Mouse (Mus musculus): ENCODE results near the gene Epha6.
"Not testable (repeated sequence)": the region's sequence is repeated elsewhere in the genome, so short reads cannot be mapped to it uniquely, and the experiment has no call there.

Gene Epha6

DNA sequence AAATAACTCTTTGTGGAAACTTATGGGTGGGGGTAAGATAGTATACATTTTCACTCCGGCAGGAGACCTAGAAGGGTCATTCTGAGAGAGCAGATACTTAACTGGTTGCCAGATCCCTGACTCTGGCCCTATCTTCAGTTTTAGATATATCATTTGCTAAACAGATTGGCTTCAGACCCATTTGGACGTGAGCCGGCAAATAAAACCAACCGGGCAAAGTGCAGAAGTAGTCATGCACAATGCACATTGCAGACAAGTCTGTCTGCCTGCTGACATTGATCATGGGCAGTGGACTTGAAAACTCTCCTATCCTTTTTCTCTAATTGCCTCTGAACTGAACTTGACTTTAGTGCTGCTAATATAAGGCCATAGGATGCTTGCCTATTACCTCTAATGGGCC lies 681.6 kb downstream of the Epha6 start:
- no peak for DNase-seq (ENCODE audit: low spot score)

DNA sequence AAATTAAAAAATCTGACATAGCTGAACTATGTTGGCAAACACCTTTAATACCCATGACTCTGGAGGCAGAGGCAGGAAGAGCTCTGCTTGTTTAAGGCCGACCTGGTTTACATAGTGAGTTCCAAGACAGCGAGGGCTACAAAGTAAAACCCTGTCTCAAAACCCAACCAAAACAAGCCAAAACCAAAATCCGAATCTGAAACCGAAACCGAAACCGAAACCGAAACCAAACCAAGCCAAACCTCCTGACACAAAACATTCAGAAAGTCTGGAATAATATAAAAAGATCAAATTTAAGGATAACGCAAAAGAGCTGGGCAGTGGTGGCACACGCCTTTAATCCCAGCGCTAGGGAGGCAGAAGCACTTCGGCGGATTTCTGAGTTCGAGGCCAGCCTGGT lies 725.3 kb downstream of the Epha6 start:
- DNase-seq (ENCODE audit: low spot score) = no peak

- DNase-seq (ENCODE audit: low spot score) = no peak
Measured at GRCm38 (mm10) chr16:59871792-59872191, 733.5 kb downstream of the Epha6 start.

- DNase-seq (ENCODE audit: low spot score) = no peak
Measured at GRCm38 (mm10) chr16:59854160-59854717, 751.1 kb downstream of the Epha6 start.

- no peak for DNase-seq (ENCODE audit: low spot score)
Measured at GRCm38 (mm10) chr16:59852689-59853088, 752.6 kb downstream of the Epha6 start.

DNA sequence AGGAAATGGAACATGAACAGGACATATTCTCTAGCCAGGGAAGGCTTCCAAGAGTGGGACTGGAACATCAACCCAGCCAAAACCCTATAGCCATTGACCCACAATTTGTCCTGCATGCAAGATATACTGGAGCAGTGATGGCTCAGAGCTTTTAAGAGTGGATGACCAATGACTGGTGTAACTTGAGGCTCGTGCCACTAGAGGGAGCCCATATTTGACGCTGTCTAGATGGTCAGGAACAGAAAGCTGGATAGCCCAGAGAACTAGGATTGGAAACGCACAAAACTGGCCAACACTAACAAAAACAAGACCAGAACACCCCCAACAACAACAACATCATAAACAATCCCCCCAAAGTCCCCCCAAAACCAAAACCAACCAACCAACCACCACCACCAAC lies 758.8 kb downstream of the Epha6 start:
- no peak for DNase-seq (ENCODE audit: low spot score)

- no peak for DNase-seq (ENCODE audit: low spot score)
Measured at GRCm38 (mm10) chr16:59836778-59837177, 768.6 kb downstream of the Epha6 start.

DNA sequence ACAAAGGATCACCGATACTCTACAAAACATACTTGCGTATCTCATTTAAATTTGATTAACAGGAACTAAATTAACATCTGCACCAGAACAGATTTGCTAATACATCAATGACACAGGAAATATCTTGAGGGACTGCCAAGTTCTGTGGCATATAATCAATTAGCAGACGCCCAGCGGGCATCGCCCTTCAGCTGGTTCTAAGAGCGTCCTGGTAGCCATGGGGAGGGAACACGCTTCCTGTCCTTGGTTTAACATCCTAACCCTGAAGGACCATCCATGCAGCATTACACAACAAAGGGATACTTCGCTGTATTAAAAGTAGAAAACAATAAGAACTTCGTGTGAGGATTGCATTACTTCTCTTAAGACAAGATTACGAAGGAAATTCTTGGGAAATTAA lies 769.0 kb downstream of the Epha6 start:
- no peak for DNase-seq (ENCODE audit: low spot score)

GRCm38 (mm10) chr16:59832468-59832867 lies 772.9 kb downstream of the Epha6 start:
- DNase-seq (ENCODE audit: low spot score) = no peak

DNA sequence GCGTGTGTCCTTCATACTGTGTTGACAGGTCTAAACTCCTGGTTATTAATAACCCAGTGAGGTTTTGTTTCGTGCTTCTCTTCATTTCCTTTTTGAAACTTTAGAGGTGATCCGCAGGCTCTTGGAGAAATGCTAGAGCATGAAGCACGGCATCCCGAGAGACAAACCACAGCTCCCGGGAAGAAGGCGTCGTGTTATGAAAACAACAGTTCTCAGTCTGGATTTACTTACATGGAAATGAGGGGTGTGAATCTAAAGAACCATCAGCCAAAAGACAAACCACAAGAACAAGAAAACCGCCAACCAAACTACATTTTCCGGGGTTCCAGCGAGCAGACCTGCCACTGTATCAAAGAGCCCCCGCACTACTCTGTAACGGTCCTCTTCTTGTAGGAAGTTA lies 775.7 kb downstream of the Epha6 start:
- no peak for DNase-seq (ENCODE audit: low spot score)

GRCm38 (mm10) chr16:59799790-59800189 lies 805.5 kb downstream of the Epha6 start:
- not testable (repeated sequence) for DNase-seq (ENCODE audit: low spot score)

DNA sequence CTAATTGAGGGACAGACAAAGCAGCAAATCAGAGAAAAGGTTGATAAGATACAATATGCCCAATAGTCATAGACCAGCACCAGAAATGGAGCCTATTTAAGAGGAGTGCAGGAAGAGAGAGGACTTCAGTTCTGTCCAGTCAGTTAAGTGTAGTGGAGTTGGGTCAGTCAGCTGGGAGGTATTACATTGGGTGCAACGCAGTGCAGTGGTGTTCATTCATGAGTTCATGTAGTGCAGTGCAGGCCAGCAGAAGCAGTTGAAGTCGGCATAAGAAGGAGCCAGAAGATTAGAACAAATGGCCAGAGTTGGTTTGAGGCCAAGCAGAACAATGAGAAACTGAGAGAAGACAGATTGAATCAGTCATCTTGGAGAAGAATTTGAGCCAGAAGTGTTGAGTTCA lies 833.0 kb downstream of the Epha6 start:
- no peak for DNase-seq (ENCODE audit: low spot score)

GRCm38 (mm10) chr16:59770421-59770820 lies 834.9 kb downstream of the Epha6 start:
- no peak for DNase-seq (ENCODE audit: low spot score)

DNA sequence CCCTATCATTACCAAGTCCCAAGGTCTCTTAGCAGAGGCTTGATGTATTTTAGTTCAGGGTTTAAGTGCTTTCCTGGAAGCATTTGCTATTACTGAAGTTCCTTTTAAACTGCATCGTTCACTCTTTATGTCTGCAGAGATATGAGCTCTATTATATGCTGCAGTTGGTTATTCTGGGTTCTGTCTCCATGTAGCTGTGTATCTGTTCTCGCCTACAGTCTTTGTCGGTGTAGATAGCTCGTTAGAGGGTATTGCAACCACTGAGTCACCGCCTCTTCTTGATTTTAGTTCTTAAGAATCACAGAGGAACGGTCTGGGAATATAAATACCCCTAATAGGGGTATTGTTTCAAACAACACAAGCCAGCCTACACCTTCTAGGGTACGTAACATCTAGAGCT lies 835.4 kb downstream of the Epha6 start:
- no peak for DNase-seq (ENCODE audit: low spot score)

DNA sequence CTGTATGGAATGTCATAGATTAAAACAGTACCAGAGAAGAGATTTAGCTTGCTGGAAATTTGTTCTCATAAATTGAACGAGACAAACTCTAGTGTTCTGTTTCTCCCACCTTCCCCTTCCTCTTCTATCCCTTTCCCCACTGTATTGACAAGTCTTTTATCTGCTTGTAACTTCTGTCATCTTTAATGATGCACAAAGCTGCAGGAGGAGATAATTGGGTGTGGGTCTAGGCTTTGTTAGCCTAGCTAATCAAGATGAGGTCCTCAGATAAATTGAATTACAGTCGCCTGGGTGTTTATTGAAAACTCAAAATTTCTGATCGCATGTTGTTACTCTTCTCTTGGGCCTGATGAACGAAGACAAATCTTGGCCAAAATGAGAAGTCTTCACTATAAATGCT lies 844.5 kb downstream of the Epha6 start:
- DNase-seq (ENCODE audit: low spot score) = no peak

DNA sequence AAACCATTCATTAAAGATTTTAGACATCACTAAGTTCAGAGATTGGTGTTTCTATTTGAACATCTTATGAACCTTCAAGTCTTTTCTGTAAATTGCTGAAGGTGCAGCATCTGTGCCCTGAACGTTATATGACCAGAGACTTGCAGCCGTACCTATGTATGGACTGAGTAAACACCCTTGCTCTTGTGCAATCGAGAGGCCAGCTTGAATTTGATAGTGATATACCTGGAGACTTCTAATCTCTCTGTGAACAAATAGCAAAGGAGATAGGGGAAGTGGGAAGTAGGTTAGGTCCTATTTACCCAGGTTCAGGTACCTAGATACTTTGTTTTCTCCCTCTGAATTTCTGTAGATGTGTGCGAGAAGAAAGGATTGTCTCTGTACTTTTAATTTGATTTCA lies 854.4 kb downstream of the Epha6 start:
- no peak for DNase-seq (ENCODE audit: low spot score)

DNA sequence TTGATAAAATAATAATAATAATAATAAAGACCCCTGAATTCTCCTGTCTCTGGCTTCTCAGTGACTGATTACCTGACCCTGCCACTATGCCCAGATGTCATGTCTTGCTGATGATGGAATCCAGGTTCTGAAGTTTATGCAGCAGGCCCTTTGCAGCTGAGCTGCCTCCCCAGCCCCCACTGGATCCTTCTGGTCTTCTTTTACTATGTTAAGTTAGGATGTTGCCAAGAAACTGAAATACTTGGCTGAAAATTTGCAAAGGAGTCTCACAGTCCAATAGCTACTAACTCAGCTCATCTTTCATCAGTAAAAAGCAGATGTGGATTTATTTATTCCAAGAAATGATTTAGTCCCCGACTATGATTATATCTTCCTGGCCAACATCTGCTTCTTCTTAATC lies 861.7 kb downstream of the Epha6 start:
- DNase-seq (ENCODE audit: low spot score) = no peak

GRCm38 (mm10) chr16:59715524-59715923 lies 889.8 kb downstream of the Epha6 start:
- DNase-seq (ENCODE audit: low spot score) = no peak

- DNase-seq (ENCODE audit: low spot score) = no peak
Measured at GRCm38 (mm10) chr16:59693230-59693629, 912.1 kb downstream of the Epha6 start.

DNA sequence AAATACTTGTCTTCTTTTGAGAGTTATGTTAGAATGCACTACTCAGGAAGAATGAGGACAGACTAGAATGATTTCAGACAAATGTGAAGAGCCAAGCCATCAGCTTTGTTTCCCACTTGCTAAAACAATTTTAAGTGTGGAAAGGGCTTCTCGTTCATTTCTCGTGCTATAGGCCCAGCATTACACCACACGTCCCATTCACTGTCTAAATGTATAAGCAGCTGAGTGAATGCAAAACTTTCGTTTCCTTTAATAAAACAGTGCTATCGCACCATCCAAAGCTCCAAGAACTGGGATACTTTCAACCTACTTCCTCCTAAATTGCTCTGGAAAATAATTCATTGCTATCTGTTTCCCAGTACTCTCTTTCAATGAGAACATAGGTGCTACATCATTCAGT lies 916.2 kb downstream of the Epha6 start:
- no peak for DNase-seq (ENCODE audit: low spot score)

DNA sequence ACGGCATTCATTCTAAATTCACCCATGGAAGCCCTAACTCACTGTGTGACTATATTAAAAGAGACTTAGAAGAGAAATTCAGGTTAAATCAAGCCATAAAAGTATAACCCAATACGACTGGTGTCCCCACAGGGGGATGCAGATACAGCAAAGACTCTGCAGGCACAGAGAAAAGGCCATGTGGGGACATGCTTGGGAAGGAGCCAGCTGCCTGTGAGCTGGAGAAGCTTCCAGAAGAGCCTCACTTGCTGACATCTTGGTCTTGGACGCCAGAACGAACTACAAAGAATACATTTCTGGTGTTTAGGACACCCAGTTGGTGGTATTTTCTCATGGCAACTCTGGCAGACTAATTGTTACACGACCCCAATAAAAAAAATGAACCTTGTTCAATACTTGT lies 920.2 kb downstream of the Epha6 start:
- DNase-seq (ENCODE audit: low spot score) = no peak

- DNase-seq (ENCODE audit: low spot score) = peak; percentile 19
Measured at GRCm38 (mm10) chr16:59683434-59683833, 921.9 kb downstream of the Epha6 start.

- DNase-seq (ENCODE audit: low spot score) = no peak
Measured at GRCm38 (mm10) chr16:59682216-59682891, 923.0 kb downstream of the Epha6 start.

- no peak for DNase-seq (ENCODE audit: low spot score)
Measured at GRCm38 (mm10) chr16:59666938-59667337, 938.4 kb downstream of the Epha6 start.
